ENCODE assay signal across 13 mouse cellular contexts in genomic region chr14:77005566-77005965, GRCm38 (mm10).
"Had no signal": no experiment of that assay in that cellular context is flagged by ENCODE, and none has a peak within 500 bp of the region (broad histone marks: within the 10 kb centered on the region; RNA-seq: fewer than 3 reads in every experiment).

No protein-coding gene starts in this region.

- DNase-seq: kidney, postnatal 14 days; left cerebral cortex, postnatal 4 days; lung, adult 2 months; lung, postnatal 36 days; spleen, adult 18-20 months; thymus, adult 2 months; thymus, postnatal 25 days had no signal

- H3K9me3 ChIP-seq: limb, embryonic 13.5 days; midbrain, embryonic 10.5 days; neural tube, embryonic 13.5 days; stomach, embryonic 15.5 days had no signal

- ATAC-seq: midbrain, embryonic 16.5 days had no signal

- H3K4me3 ChIP-seq: limb, embryonic 13.5 days; midbrain, embryonic 10.5 days; neural tube, embryonic 13.5 days; stomach, embryonic 15.5 days had no signal

- H3K36me3 ChIP-seq: limb, embryonic 13.5 days; midbrain, embryonic 10.5 days; neural tube, embryonic 13.5 days; stomach, embryonic 15.5 days had no signal

- H3K9ac ChIP-seq: limb, embryonic 13.5 days; liver, embryonic 14.5 days; neural tube, embryonic 13.5 days; stomach, embryonic 15.5 days had no signal

- H3K27me3 ChIP-seq: limb, embryonic 13.5 days; neural tube, embryonic 13.5 days; stomach, embryonic 15.5 days had no signal

- H3K4me2 ChIP-seq: limb, embryonic 13.5 days; neural tube, embryonic 13.5 days; stomach, embryonic 15.5 days had no signal

- H3K27ac ChIP-seq: limb, embryonic 13.5 days; liver, embryonic 14.5 days; midbrain, embryonic 10.5 days had no signal
